Mouse (Mus musculus) liver, embryonic 14.5 days (tissue): ENCODE results near the gene Fry.

Source experiments
- CTCF ChIP-seq: IDR thresholded peaks from 2 replicates; pipeline ENCODE4 v1.5.1; 2016; ENCODE audit warnings: antibody characterized with exemption, low read depth, control low read depth
- EP300 ChIP-seq: IDR thresholded peaks from 2 replicates; pipeline ENCODE4 v1.6.1; 2016; ENCODE audit warnings: antibody characterized with exemption, low read depth

- no peak for TF ChIP-seq EP300
- TF ChIP-seq CTCF: no peak
These were observed 35.7 kb upstream of the Fry start for GRCm38 (mm10) chr5:150082696-150083095.
